In the genomic region with DNA sequence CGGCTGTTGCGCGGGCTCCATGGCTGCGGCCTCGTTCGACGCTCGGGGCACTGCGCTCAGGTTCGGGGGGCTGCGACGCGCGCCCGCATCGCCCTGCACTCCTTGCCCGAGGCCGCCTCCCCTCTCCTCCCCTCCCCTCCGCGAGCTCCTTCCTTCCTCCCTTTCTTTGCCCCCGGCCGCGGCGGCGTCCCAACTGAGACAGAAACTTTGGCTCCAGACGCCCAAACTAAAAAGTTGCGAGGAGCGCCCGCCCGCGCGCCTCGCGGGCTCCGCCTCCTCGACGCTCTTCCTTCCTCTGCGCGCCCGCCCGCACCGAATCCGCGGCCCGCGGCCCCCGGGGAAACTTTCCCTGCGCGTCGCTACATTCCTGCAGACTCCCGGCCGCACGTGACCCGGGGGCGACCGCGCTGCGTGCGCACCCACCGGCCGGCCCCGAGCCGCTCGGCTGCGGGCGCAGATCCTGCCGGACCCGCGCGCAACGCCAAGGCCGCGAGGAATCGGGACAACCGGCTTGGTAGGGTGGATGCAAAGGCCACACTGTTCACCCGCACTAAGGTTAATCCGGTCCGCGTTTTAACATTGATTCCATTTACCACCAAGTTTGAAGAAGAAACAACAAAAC, we compare ENCODE assay signal across 9 mouse cellular contexts. TPM values are rescaled to one million over a fixed set of nuclear protein-coding genes. Genes with fewer than 3 reads are reported as not detected.
A peak's percentile ranks its signal among the peaks of the same experiment; 100 is the strongest.
DNase-seq lines count a peak whose midpoint lies in the region; ATAC-seq and TF ChIP-seq lines count a peak whose summit lies in the region.
"Had no signal": no experiment of that assay in that cellular context is flagged by ENCODE, and none has a peak within 500 bp of the region (broad histone marks: within the 10 kb centered on the region; RNA-seq: fewer than 3 reads in every experiment).

Yap1 (minus strand) TSS at position 227 of the 622 bp plus-strand sequence.

- H3K27me3 ChIP-seq in hindbrain, embryonic 15.5 days: no peaks in the 10 kb centered on the region

- no peaks in the 10 kb centered on the region for H3K9me3 ChIP-seq in hindbrain, embryonic 15.5 days

- peaks cover 20% of the 10 kb centered on the region for H3K4me1 ChIP-seq in hindbrain, embryonic 15.5 days (replicated peaks)

- ATAC-seq in hindbrain, embryonic 15.5 days (ENCODE audit: low FRiP score, low read depth): peak; percentile 86

- peak within 1 kb of the TSS; percentile 77 for H3K4me2 ChIP-seq in hindbrain, embryonic 15.5 days

- peak within 1 kb of the TSS; percentile 95 for H3K27ac ChIP-seq in gastrocnemius, adult 2 months
- peak within 1 kb of the TSS; percentile 79 for H3K27ac ChIP-seq in hindbrain, embryonic 15.5 days (replicated peaks)
- H3K27ac ChIP-seq: macrophage had no signal

- H3K36me3 ChIP-seq in hindbrain, embryonic 15.5 days: no peaks in the 10 kb centered on the region

- peak within 1 kb of the TSS; percentile 58 for H3K9ac ChIP-seq in hindbrain, embryonic 15.5 days

- H3K4me3 ChIP-seq in gastrocnemius, adult 2 months: peak within 1 kb of the TSS; percentile 97
- peak within 1 kb of the TSS; percentile 61 for H3K4me3 ChIP-seq in hindbrain, embryonic 15.5 days

- no peak for TF ChIP-seq CTCF in gastrocnemius, adult 2 months (IDR thresholded peaks at IDR 0.05)

- WGBS in hindbrain, embryonic 15.5 days: under 1% methylated on average over 63 of the region's 79 CpGs

- intact Hi-C loops in gastrocnemius, adult 2 months (cut with DNase I): loop anchor here (5.0 kb wide), 1 partner anchor 42 kb away; no protein-coding TSS in a partner anchor

- DNase-seq in R1 (ENCODE audit: low read depth, low spot score): peak; percentile 93
- DNase-seq in cerebellum, postnatal 36 days: peak; percentile 53 to 57
- DNase-seq in gastrocnemius, adult 2 months: peak; percentile 96
- DNase-seq in left cerebral cortex, adult 11 months (ENCODE audit: low spot score): peak; percentile 39
- peak; percentile 91 for DNase-seq in lung, postnatal 36 days
- DNase-seq in right cerebral cortex, adult 2 months (ENCODE audit: low spot score in 2 of 2): peak; percentile 72 to 73
- DNase-seq in urinary bladder, postnatal 25 days (ENCODE audit: low spot score): peak; percentile 89

RNA-seq across cellular contexts. Expression of gene Yap1, which starts in this region (rescaled TPM):
- 10 to 100 TPM; 33.6 to 51.3 TPM for total RNA-seq in gastrocnemius, adult 2 months (2021)
- 8.3 and 11.0 TPM in 2 replicates for polyA plus RNA-seq in hindbrain, embryonic 15.5 days (2015; fragmentation: Nextera tagmentation; extraction: Ambion mirVana)

Comparison
In these comparisons a context has a peak if more than half of its experiments do, and no peak if none do; other contexts are left out.
1. Peak in every context shown above with its lines: DNase-seq, ATAC-seq, H3K4me3 ChIP-seq and H3K27ac ChIP-seq.
2. DNase-seq: peak in every context shown above with its lines; median percentile 96 in gastrocnemius, adult 2 months; 93 in R1; 91 in lung, postnatal 36 days; 89 in urinary bladder, postnatal 25 days; 72 in right cerebral cortex, adult 2 months; 55 in cerebellum, postnatal 36 days; 39 in left cerebral cortex, adult 11 months.